Mouse (Mus musculus) erythroblast, embryonic 14.5 days (primary cell): ENCODE results near the gene Fntb.

Source experiments
- GATA1 ChIP-seq: IDR thresholded peaks from 2 replicates; pipeline ENCODE4 v1.6.1; 2012; ENCODE audit warnings: low read length, inconsistent platforms, mixed read lengths
- TAL1 ChIP-seq: IDR thresholded peaks from 3 replicates; pipeline ENCODE4 v1.6.1; 2012; ENCODE audit warnings: low read length, inconsistent platforms, mixed read lengths

- TF ChIP-seq GATA1 (no peak), TAL1 (no peak)
These were observed 122.6 kb downstream of the Fntb start for GRCm38 (mm10) chr12:76887941-76888340.
